Mouse (Mus musculus) embryo, embryonic 11.5 days (tissue): ENCODE results near the gene Btg4.

ENCODE experiments used
- DNase-seq: peaks from one replicate; pipeline ENCODE4 v3.0.0-alpha.2; 2012; ENCODE audit warnings: low read depth, low spot score

The Btg4 gene

DNA sequence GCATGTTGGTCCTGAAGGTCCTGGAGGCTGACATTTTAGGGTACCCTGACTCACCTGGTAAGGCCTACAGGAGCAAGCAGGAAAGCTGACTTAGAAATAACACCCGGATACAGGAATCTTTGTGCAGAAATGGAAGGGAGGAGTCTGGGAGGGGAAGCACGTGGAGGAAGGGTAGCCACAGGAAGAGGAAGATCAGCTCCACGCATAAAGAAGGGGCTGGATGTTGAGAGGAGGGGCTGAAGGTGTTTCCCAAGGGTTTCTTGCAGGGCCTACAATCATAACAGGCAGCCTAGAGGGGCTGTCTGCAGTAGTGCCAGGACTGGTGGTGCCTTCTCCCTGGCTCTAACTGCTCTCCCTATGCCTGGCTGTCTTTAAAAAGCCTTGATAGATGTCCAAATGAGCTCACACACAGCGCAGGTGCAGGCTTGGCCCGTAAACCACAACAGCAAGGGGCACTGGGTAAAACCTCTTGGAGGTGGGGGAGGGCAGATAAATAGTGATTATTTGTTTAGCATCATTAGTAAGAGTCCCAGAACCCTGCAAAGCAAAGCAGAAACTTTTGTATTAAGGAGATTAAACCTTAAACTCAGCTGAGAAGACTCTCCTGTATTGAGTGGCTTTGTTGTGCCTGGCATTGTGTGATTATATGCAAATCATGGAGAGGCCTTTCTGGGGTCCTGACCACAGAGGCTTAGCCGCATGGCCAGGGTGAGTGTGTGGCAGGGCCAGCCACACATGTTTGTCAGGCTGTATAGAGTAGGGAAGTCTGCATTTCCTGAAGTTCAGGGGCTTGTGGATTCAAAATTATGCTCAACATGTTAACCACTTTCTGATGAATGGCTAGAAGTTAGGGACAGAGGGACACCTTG lies 104.8 kb downstream of the Btg4 start, which contains the start of gene Gm32742:
Gm32742 (minus strand) TSS at position 206 of the 869 bp plus-strand sequence.
- DNase-seq: no peak

GRCm38 (mm10) chr9:51167954-51168353 lies 107.3 kb downstream of the Btg4 start:
- DNase-seq: no peak

GRCm38 (mm10) chr9:51168698-51169097 lies 108.0 kb downstream of the Btg4 start:
- DNase-seq: no peak

GRCm38 (mm10) chr9:51169133-51169532 lies 108.4 kb downstream of the Btg4 start:
- no peak for DNase-seq
